Mouse (Mus musculus) cerebellum, adult 8-10 months (tissue): ENCODE measurements at regions not wholly inside any gene's neighbourhood (a gene's known extent, or its start where the extent isn't known, plus 50 kb on each side); places are given as distances from the start of the nearest gene placed in this dataset.

Source experiments
- DNase-seq: peaks from one replicate; pipeline ENCODE4 v3.0.0; 2022

DNA sequence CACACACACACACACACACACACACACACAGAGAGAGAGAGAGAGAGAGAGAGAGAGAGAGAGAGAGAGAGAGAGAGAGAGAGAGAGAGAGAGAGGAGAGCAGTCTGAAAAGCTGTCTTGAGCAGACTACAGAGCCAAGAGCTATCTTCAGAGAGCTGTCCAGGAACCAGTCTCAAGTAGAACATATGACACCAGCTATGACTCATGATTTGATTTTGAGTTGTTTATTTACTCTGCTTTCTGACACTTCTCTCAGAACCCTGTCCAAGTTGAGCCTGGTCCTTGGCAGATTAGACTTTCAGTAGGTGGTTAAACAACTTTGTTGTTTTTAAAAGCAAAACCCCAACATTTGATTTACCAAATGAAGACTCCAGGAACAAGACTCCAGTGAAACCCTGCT, 420.8 kb upstream of the Lcorl start:
- DNase-seq: no peak

DNA sequence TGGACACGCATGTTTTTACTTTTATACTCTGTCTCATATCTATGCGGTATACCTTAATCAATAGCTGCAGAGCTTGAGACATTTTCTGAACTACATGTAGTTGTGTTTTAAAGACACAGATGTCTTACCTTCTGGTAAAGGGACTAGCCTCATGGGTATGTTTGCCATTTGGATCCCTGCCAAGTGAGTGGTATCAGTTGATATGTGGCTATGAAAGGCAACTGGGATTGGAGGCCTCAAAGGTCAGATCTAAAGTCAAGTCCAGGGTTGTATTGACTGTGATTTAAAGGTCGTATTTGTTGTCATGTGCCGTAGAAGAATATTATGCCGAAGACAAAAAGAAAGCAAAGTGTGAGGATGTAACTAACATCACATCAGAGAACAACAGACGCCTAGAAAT, 399.3 kb upstream of the Lcorl start:
- no peak for DNase-seq

DNA sequence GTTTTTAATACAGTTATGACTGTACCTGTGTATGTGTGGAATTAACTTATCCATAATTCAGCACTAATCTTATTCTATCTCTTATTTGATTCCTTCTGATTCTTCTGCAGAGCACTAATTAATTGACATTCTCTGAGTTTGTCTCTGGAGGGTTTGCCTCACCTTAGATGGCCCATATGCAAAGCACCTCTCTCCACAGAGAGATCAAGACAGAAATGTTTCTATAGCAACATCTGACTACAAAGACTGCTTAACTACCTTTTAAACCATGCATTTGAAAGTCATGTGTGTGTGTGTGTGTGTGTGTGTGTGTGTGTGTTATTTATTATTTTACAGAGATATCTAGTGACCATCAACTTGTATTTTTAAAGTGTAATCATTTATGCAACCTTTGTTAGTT, 396.5 kb upstream of the Lcorl start:
- DNase-seq: no peak

DNA sequence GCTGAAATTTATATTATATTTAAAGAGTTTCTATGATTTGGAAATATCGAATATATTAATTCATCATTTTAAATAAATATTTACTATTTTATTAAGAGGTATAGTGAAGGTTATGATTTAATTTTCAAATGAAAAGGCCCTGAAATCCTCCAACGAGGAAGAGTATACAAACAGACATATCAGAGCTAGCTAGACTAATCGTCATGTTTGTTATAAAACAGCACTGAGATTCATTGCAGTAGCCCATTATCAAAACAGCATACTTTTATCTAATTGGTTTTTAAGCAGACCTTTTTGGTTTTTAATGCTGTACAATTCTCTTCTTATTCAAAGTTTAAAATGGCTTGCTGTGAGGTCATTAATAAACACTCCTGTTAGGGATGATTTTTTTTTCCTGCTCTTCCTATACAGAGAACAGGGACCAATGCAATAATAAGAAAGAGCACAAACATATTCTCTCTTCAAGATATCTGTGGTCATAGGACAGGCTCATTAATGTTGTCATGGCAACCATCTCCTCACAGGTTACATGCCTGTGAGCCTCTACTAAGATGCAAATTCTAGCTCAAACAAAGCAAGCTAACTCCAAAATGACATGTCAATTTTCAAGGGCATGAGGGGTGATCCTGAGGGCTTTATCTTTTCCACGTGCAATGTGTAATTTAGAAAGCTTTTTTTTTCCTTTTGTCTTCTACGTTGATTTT, 378.1 kb upstream of the Lcorl start:
- DNase-seq: no peak

DNA sequence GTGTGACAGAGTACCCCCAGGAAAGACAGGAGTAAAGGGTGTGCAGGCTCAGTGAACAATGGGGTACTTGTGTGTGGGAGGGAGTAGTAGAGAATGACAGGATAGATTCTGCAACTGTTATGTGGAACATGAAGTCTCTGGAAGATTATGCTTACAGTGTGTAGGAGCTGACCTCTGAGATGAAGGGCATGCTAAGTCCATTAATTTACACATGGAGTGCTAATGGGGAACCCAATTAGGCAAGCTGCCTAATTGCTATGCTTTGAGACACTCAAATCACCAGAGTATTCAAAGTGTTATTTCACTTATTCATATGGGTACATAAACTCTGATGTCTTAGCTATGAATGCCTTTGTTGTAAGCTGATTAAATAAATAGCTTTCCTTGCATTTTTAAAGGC, 375.4 kb upstream of the Lcorl start:
- no peak for DNase-seq

DNA sequence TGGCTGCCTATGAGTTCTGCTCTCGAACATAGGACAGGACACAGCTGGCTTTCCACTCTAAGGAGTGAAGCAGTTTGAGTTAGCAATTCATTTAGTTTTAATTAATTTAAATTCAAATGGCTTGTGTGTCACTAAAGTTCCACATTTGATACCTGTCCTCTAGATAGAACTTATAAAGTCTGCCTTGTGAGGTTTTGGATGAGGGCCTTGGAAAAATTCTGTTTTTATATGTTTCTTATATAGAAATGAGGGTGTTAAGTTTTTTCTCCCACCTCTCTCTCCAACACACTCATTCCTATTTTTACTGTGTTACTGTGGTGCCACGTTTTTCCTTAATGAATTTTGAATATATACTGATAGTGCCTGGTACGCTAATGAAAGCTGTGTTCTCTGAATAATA, 371.3 kb upstream of the Lcorl start:
- no peak for DNase-seq

DNA sequence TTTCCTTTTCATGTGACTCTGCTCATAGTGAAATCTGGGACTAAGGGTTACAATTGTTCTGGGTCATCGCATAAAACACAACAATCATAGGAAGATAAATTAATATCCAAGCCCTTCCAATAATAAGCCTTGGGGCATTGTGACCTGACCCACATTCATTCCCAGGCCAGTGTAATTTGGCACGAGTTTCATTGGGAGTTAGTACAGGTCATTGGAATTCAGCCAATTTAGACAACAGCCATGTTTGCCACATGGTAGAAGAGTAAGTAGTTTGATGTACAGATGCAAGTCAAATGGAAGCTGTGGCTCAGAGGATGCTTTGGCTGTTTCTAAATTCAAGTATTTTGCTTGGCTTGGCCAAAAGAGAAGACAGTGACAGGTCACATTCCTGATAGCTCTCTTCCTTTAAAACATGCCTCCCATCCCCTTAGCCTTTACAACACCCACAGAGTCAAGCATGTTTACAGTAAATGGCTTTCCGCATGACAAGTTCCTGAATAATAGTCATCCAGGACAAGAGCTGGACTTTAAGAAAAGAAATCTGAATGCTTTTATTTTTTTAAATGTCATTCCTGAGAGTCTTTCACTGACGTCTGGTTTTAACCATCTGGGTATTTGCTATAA, 355.5 kb upstream of the Lcorl start:
- no peak for DNase-seq

DNA sequence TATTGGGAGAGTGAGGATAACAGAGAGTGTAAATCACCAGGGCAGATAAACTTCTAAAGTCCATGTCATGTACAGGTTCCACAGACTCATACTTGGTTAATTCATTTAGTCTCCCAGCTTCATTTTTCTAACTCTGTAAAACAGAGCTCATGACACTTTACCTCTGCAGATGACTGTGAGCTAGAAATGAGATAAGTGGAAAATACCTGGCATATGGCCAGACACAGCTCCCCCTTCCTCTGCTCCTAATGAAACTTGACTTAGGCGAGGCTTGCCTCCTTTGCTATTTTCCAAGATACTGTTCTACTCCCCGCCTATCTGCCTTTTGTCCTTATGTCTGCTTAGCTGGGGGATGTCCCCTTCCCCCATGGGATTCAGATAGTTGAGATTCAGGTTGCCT, 351.7 kb upstream of the Lcorl start:
- no peak for DNase-seq

DNA sequence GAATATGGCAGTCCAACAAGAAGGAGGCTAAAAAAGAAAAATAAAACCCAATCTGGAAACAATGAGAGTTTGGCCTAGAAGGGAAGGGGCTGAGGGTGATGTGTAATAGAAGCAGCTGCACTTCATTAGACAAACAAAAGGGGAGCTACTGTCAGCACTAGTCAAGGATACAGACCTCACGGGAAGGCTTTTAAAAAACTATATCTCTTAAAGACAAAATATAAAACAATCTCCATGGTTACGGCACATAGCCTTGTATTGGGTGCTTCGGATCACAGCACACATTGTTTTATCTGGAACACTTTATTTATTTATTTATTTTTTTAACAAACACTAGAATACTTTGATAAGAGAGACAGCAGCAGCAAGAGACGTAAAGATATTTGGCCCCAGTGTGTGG, 346.3 kb upstream of the Lcorl start:
- DNase-seq: no peak

DNA sequence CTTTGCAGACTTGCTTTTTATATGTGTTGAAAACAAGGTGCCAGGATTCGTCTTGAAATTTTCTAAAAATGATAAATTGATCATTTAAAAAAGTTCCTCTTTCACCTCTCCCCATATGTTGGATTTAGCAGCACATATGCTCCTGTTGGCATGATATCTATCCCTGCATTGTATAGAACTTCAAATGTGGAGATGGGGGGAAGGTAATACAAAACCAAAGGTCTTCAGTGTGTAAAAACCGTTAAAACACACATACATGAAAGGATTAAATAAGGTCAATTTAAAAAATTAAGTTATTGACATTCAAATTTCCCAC, 345.0 kb upstream of the Lcorl start:
- DNase-seq: no peak

DNA sequence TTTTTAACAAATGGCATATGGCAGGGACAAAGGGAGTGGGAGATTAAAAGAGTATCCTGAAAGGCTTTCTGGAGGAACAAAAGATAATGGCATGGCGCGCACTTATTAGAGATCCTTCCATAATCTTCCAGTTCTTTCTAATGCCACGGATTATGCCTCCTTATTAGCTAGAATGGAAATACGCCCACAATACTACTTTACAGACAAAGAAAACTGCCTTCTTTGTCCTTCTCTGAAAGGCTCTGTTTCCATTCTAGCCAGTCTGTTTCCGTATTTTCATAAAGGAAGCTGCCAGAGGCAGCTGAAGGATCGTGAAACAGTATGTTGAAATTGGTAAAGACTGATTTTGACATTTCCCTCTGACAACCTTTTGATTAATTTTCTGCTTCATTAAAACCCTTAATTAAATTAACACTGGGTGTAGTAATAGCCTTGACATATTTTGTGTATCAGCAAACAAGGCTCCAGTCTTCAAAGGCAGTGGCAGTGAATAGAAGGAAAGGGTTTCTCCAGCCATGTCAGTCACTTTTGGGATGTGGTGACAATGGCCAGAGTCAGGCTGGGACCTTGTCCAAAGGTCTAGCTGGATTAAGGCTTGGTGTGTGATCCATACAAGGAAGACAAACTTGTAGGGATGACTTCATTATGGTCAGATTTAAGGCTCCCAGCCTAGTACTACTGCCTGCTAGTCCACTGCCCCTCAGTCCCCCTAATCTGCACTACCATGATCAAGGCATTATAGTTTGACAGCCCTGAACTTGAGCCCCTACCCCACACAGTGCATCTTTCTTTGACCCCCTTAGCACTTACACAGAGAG, 344.4 kb upstream of the Lcorl start:
- no peak for DNase-seq

DNA sequence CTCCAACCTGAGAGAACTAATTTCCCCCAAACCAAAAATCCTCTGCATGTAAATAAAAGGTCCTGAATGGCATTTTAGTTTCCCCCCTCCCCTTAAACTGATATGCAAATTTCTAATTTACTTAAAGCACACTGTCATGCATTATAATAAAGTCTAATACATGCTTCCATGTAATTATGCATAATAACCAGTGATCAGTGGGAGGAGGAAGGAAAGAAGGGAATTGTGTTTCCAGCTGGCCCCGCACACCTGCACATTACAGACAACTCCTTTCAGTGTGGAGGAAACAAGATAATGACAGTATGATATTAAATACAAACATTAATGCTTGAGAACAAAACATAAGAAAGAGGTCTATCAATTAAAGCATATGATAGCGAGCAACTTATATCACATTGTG, 329.5 kb upstream of the Lcorl start:
- DNase-seq: no peak

DNA sequence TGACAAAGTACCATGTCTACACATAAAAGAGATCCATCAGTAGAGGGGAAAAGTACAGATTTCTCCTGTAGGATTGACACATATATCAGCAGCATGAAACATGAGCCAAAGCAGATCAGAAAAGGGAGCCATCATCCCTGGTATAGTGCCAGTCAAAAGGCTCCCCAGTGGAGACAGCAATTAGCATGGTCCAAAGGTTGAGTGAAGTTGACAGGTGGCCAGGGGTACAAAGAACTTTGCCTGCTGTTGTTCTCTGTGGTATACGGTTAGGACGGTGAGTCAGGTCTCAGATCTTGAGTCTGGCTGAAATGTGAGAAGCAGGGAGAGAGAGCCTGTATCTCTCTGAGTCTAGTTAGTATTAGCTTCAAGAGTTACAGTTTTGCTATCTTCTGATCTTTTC, 324.7 kb upstream of the Lcorl start:
- no peak for DNase-seq

DNA sequence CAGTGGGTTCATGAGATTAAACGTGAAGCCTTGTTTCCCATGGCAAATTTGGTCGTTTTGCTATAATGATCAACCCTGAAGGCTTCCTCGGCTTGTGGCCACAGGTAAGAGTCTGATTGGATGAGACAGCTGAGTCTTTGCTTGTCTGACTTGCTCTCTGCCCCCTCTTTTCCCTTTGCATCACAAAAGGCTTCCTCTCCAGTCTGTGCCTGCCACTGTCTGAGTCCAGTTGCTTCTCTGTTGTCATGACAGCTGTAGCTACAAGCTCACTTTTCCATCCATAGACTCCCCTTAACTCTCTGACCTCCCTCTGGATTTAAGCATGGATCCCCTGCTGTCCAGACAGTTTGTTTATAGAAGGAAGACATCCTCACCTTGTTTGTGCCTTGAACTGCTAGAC, 314.9 kb upstream of the Lcorl start:
- DNase-seq: no peak

DNA sequence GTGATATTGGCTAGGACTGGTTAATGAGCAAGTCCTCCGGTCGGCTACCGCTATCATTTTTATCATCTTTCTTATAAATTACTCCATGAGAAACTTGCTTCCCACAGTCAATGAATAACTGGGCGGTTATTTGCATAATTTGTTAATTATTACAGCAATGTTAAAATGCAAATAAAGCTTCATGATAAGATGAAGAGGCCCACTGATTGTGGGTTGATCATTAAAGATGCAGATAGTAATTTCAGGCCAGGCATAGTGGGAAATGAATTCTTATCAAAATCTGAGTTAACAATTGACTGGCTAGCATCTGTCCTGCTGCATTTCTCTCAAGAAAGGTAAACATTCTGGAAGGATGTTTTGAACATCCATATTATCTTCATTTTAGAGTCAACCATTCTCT, 303.4 kb upstream of the Lcorl start:
- DNase-seq: no peak

DNA sequence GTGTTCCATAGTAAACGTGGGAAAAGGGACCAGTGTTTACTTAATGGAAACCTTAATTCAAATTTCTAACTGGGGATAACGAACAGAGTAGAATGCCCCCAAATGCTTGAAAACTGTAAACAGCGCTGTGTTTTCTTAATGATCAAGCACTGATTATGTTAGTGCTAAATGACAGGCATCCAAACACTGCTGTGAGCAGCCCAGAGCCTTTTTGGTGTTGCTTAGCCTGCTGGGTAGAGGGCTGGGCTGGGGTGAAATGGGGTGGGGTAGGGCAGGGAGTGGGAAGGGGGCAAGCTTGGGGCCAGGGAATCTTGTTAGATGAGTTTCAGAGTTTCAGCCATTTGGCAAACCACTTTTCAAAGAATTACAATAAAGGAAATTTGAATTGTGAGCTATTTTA, 294.6 kb upstream of the Lcorl start:
- DNase-seq: no peak

DNA sequence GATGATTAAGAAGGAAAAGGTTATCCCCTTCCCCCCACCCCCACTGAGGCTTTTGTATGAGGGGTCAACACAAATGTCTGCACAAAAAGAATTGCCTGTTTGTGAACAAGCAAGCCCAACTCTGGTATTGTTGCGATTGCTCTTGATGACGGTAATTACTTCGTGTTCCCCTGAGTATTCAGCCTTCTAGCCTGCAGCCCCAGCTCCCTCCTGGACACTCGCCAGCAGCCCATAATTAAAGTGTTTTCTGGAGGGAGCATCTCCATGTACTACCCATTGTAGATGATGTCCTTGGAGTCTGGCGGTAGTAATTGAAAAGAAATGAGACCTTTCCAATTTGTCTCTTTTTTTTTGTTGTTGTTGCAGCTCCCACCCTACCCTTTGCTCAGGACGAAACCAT, 293.4 kb upstream of the Lcorl start:
- no peak for DNase-seq

DNA sequence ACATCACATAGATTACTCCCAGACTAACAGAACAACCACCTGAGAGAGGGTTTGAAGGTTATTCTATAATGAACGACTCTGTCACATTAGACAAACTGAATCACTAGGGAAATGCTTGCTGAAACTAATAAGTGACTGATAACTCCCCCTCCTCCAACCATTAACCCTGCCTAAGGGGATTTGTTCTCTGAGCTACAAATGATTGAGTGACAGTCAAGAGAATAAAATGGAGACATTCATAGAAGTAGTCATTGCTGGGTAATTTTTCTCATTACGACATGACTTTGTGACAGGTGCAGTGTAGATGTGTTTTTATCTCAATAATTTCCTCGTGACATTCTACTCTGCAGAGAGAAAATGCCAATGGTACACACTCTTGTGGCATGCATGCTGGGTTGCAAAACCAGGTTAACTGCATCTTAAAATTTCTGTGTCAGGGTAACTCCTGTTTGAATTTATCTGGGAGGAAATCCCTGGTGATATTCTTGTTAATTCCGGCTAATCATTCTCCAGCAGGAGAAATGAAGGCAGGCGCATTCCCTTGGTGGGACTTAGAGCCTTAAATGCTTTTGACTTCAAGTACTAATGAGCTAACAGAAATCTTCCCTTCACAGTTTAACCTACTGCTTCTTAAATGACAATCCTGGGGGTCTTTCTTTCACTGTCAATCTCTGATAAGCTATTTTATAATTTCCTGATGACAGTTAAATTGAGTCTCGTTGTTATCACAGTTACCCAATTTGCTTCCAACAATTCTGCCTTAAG, 292.6 kb upstream of the Lcorl start:
- no peak for DNase-seq

DNA sequence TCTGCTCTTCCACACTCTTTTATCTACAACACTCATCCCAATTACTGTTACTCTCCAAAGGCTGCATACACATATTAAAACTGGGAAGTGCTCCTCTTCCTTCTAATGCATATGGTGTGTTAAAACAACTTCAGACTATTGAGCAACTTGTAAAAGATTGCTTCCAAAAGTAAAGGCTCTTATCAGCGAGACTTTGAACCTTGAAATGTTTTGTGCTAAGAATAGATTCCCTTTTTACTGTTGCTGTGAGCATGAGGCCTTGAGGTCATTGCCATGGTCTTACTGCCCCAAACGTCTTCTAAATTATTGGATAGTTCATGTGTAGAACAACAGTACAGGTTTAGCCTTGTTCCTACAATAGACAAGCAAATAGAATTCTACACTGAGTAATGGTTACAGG, 281.6 kb upstream of the Lcorl start:
- DNase-seq: no peak

DNA sequence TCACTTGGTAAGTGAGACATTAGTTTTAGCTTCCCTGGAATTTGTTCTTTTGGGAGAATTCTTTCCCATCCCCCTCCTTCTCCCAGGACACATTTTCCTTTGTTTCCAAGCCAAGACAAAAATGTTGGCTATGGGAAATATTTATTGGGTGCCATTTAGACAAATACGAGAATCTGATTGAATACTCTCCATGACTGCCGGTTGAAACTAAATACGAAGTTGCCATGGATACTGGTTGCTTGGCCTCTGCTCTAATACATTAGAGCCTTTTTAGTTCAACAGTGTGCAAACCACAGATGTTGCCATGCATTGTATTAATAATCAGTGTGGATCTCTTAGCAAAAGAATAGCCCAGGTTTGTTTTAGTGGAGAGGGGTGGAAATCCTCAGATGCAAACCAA, 280.3 kb upstream of the Lcorl start:
- DNase-seq: no peak

DNA sequence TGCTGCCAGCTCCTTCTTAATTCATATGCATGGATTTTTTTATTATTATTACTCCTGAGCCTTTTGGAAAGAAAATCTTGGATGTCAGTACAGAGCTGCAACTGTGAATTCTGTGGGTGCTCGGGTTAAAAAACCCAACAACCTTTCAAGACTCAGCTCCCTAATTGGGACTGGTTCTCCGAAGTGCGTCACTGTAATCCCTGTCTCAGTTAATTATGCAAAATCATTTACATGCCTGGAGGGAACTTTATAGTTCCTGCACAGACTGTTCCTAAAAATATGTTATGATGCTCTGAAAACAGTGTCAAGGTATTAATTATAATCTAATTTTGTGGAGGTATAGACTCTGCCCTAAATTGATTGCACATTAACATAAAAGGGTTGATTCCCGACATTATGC, 250.6 kb upstream of the Lcorl start:
- no peak for DNase-seq

DNA sequence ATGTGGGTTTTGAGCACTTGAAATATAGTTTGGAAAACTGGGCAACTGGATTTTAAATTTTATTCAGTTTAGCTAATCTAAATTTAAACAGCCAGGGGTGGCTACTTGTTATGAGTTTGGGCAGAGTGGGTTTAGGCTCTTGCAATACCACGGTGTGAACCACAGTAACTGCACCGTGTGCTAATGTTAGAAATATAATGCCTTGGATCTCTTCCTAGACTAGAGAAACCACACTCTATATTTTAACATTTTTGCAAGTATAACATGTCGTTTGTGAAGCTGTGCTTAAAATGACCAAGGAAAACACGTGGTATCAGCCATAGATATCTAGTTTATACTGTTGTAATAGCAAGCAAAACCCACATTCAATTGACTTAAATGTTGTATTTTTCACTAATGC, 245.9 kb upstream of the Lcorl start:
- DNase-seq: no peak

DNA sequence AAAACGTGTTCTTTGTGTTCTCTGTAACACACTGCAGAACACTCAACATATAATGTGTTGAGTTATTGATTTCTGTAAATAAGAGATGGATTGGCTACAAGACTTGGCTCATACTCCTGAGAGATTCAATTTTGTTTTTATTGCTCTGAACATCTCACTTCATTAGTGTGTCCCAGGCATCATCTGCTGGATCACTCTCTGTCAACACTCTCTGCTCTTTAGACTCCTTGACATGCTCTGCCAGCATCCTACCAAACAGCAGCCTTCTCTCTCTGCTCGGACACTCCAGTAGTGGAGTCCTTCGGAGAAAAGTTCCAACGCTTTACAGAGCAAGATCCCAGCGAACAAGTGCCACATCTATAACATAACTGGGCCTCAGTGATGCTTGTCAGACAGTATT, 235.1 kb upstream of the Lcorl start:
- DNase-seq: no peak

DNA sequence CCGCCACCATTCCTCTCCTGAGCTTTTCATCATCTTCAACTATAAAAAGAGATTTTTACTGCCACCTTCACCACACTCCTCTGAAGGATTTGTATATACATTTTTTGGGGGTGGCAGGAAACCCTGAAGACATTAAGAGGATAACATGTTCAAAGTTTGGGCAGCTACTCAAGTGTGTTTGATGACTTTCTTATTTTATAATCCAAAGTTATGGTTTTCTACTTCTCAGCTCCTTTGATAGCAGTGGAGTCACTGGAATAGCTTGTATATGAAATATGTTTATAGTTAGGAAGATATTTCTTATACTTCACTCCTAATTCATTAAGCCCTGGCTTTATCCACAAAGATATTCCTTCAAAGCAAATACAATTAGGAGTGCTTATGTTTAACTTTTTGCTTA, 229.5 kb upstream of the Lcorl start:
- no peak for DNase-seq
